Mouse (Mus musculus): ENCODE data around the gene Spata17.

- TF ChIP-seq CTCF (IDR thresholded peaks at IDR 0.05; ENCODE audit: low read depth, low read length) (no peak), POLR2A (IDR thresholded peaks at IDR 0.05; ENCODE audit: borderline replicate concordance, low read depth, low read length) (no peak)
These were observed 186.4 kb downstream of the Spata17 start for GRCm38 (mm10) chr1:187028841-187029240.

Measured in bone marrow macrophage, adult 2 months (primary cell).